Mouse (Mus musculus) G1E (cell line): ENCODE results near the gene Ptgfr.

Source experiments
- CTCF ChIP-seq: IDR thresholded peaks from 2 replicates; pipeline ENCODE4 v1.5.1; 2012; ENCODE audit warnings: low read depth, low read length, inconsistent platforms, mixed read lengths
- GATA1 ChIP-seq: IDR thresholded peaks from 2 replicates; pipeline ENCODE4 v1.6.1; 2012; ENCODE audit warnings: borderline replicate concordance, low read length, inconsistent platforms, mixed read lengths
- POLR2AphosphoS5 ChIP-seq: IDR thresholded peaks from 2 replicates; pipeline ENCODE4 v1.6.1; 2012; ENCODE audit warnings: low read depth, low read length, inconsistent platforms; ENCODE audit not compliant: insufficient replicate concordance
- TAL1 ChIP-seq: conservative IDR thresholded peaks from 2 replicates; pipeline ENCODE4 v1.6.1; 2012; ENCODE audit warnings: low read depth, low read length, inconsistent platforms, mixed read lengths

- TF ChIP-seq CTCF, result no peak
- no peak for TF ChIP-seq GATA1
- TF ChIP-seq POLR2AphosphoS5, result no peak
- no peak for TF ChIP-seq TAL1
Observed at GRCm38 (mm10) chr3:151838372-151838771, 942 bp upstream of the Ptgfr start.
